Mouse (Mus musculus): ENCODE data around the gene Nipal3.

- TF ChIP-seq CTCF (IDR thresholded peaks at IDR 0.05; ENCODE audit: low read depth, low read length) (no peak), TAL1 (conservative IDR thresholded peaks at IDR 0.05; ENCODE audit: low read depth, low read length) (no peak), POLR2AphosphoS5 (IDR thresholded peaks at IDR 0.05; ENCODE audit: insufficient replicate concordance, low read depth, low read length) (no peak), GATA1 (IDR thresholded peaks at IDR 0.05; ENCODE audit: borderline replicate concordance, low read length) (no peak)
Observed at GRCm38 (mm10) chr4:135531771-135532613, 37.2 kb upstream of the Nipal3 start.
